Mouse (Mus musculus) thymus, postnatal 4 days (tissue): ENCODE measurements around the gene Rgs17.

Experiments
- DNase-seq: peaks from one replicate; pipeline ENCODE4 v3.0.0; 2021

Rgs17 gene

GRCm38 (mm10) chr10:5823740-5824491, 98.3 kb downstream of the Rgs17 start, which contains the start of gene Mtrf1l:
TSS of gene Mtrf1l (minus strand) at chr10:5823910.
- DNase-seq, result peak; percentile 98

GRCm38 (mm10) chr10:5823291-5823739, 98.9 kb downstream of the Rgs17 start:
- no peak for DNase-seq

GRCm38 (mm10) chr10:5818772-5819171, 103.4 kb downstream of the Rgs17 start:
- no peak for DNase-seq

- no peak for DNase-seq
Measured at GRCm38 (mm10) chr10:5815968-5816367, 106.2 kb downstream of the Rgs17 start.

- DNase-seq, result no peak
Measured at GRCm38 (mm10) chr10:5813724-5814123, 108.5 kb downstream of the Rgs17 start.

- no peak for DNase-seq
Measured at GRCm38 (mm10) chr10:5807683-5808082, 114.5 kb downstream of the Rgs17 start.

GRCm38 (mm10) chr10:5806996-5807395, 115.2 kb downstream of the Rgs17 start:
- DNase-seq, result no peak

- DNase-seq, result peak; percentile 33
Measured at GRCm38 (mm10) chr10:5806416-5806815, 115.8 kb downstream of the Rgs17 start.

- peak; percentile 97 for DNase-seq
Measured at GRCm38 (mm10) chr10:5805731-5806307, 116.4 kb downstream of the Rgs17 start.

- DNase-seq, result peak; percentile 98
Measured at GRCm38 (mm10) chr10:5805243-5805730, 116.9 kb downstream of the Rgs17 start, which contains the start of gene Fbxo5. TSS of gene Fbxo5 (minus strand) at chr10:5805600.

- peak; percentile 55 for DNase-seq
Measured at GRCm38 (mm10) chr10:5804691-5805156, 117.5 kb downstream of the Rgs17 start.

- no peak for DNase-seq
Measured at GRCm38 (mm10) chr10:5803739-5804138, 118.5 kb downstream of the Rgs17 start.

GRCm38 (mm10) chr10:5802866-5803265, 119.3 kb downstream of the Rgs17 start:
- DNase-seq, result no peak

- no peak for DNase-seq
Measured at GRCm38 (mm10) chr10:5800490-5800889, 121.7 kb downstream of the Rgs17 start.

- no peak for DNase-seq
Measured at GRCm38 (mm10) chr10:5798069-5798468, 124.1 kb downstream of the Rgs17 start.

- DNase-seq, result peak; percentile 73
Measured at GRCm38 (mm10) chr10:5790657-5791056, 131.5 kb downstream of the Rgs17 start.

GRCm38 (mm10) chr10:5786923-5787322, 135.3 kb downstream of the Rgs17 start:
- DNase-seq, result peak; percentile 43
